Mouse (Mus musculus) kidney, embryonic 16.5 days (tissue): ENCODE measurements around the gene Hddc3. TPM values are rescaled to one million over a fixed set of nuclear protein-coding genes. Genes with fewer than 3 reads are reported as not detected.
"Not testable (repeated sequence)": the region's sequence is repeated elsewhere in the genome, so short reads cannot be mapped to it uniquely, and the experiment has no call there.

Experiments used
- ATAC-seq: fragments of 200-750 bp; cut with Nextera tagmentation; 2 replicates; pipeline ENCODE4 v1.8.0; 2017; ENCODE audit warnings: moderate TSS enrichment; ENCODE audit not compliant: low FRiP score, low TSS enrichment
- H3K27ac ChIP-seq: fragments of 300-500 bp; sonication (generic); 2 replicates; pipeline ENCODE4 v1.5.1; 2014; ENCODE audit warnings: low read length
- H3K27me3 ChIP-seq: fragments of 300-500 bp; sonication (generic); 2 replicates; pipeline ENCODE4 v1.6.1; 2014; ENCODE audit warnings: low read length, control low read depth, mixed read lengths; ENCODE audit not compliant: insufficient read depth
- H3K36me3 ChIP-seq: fragments of 300-500 bp; sonication (generic); 2 replicates; pipeline ENCODE4 v1.6.1; 2014; ENCODE audit warnings: low read length, control low read depth, mixed read lengths; ENCODE audit not compliant: insufficient read depth
- H3K4me1 ChIP-seq: fragments of 300-500 bp; sonication (generic); 2 replicates; pipeline ENCODE4 v1.6.1; 2014; ENCODE audit warnings: low read length, control low read depth, mixed read lengths; ENCODE audit not compliant: insufficient read depth
- H3K4me2 ChIP-seq: fragments of 300-500 bp; sonication (generic); replicated peaks from 2 replicates; pipeline ENCODE4 v1.6.1; 2014; ENCODE audit warnings: low read depth, low read length
- H3K4me3 ChIP-seq: fragments of 300-500 bp; sonication (generic); 2 replicates; pipeline ENCODE4 v1.5.1; 2014; ENCODE audit warnings: mild to moderate bottlenecking, low read length
- H3K9ac ChIP-seq: fragments of 300-500 bp; sonication (generic); replicated peaks from 2 replicates; pipeline ENCODE4 v1.6.1; 2014; ENCODE audit warnings: low read length
- H3K9me3 ChIP-seq: fragments of 300-500 bp; sonication (generic); 2 replicates; pipeline ENCODE4 v1.6.1; 2016; ENCODE audit warnings: low read length, control low read depth
- WGBS: fragments of 180-500 bp; shearing (Covaris S2); extraction: QIAGEN DNeasy Blood & Tissue Kit; methylation state at CpG from one replicate; pipeline ENCODE4 v1.1.7; 2014; 5-methylcytosine and 5-hydroxymethylcytosine counted together
- polyA plus RNA-seq: library from polyadenylated mRNA; unstranded; fragments of >200 nt; fragmentation: Nextera tagmentation; extraction: Ambion mirVana; gene quantifications from 2 replicates; pipeline ENCODE4 v1.2.1, GENCODE M21; 2015

Hddc3 gene
- polyA plus RNA-seq, 1 experiment from 2014 or later = 23.8 TPM

DNA sequence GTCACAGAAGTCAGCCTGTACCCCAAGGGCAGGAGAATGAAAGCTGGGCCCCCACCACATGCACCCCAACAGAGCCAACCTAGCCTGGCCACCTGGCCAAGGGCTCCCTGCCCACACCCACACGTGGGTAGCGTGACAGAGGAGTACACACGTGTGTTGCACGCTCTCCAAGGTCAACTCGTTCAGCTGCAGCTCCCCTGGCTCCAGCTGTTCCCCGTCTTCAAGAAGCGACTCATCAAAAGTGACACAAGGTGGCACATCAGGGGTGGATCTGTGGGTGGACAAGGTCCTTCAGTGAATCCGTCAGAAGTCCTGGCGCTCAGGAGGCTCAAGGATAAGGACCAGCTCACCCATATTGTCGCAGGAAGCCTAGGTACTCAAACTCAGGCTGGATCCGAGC, 40.0 kb downstream of the Hddc3 start:
- 72% methylated on average over 11 of the region's 11 CpGs for WGBS
- Histone ChIP-seq H3K4me2 (no peak overlapping the region), H3K27ac (no peak overlapping the region), H3K36me3 (peaks cover 14% of the 10 kb centered on the region; the same call in 1 of the 2 replicates), H3K4me1 (peaks cover 19% of the 10 kb centered on the region), H3K27me3 (no peaks in the 10 kb centered on the region), H3K4me3 (no peak overlapping the region), H3K9me3 (no peaks in the 10 kb centered on the region), H3K9ac (no peak overlapping the region)
- no peak for ATAC-seq

DNA sequence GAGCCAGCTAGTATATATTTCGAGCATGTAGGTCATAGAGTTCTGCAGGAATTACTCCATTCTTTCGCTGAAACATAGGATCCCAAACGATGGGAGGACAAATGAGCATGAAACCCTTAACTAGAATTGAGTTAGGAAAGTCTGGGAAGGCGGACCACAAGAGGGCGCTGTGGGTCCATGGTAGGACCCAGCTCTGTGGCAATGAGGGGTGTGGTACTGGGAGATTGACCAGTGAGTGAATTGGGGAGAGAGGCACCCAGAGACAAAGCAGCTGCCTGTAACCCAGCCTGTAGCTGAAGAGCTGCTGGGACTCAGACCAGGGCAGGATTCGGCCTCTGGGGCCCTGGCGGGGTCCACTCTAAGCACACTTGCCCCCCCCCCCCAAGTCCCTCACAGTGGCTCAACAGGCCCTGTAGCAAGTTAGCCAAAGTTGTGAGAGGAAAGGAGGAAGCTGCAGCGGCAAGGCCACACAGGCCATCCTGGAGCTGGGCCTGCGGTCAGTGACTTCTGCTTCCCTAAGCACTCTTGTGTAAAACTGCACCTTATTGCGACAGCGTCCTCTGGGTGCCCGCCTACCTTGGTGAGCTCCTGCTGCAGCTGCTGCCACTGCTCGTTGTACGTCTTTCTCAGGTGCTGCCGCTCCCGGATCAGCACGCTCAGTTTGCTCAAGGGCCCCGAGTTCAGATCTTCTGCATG, 43.5 kb downstream of the Hddc3 start:
- peak overlapping the region; percentile 74 for H3K4me2 ChIP-seq
- 42% methylated on average over 18 of the region's 18 CpGs for whole genome bisulfite sequencing
- H3K4me3 ChIP-seq = peak overlapping the region; percentile 52
- peaks cover 24% of the 10 kb centered on the region for H3K36me3 ChIP-seq
- peak; percentile 78 for ATAC-seq
- peak overlapping the region; percentile 80; the same call in 1 of the 2 replicates for H3K9ac ChIP-seq
- peak overlapping the region; percentile 79; the same call in 1 of the 2 replicates for H3K27ac ChIP-seq
- no peaks in the 10 kb centered on the region for H3K27me3 ChIP-seq
- peaks cover 24% of the 10 kb centered on the region for H3K4me1 ChIP-seq
- no peaks in the 10 kb centered on the region for H3K9me3 ChIP-seq

DNA sequence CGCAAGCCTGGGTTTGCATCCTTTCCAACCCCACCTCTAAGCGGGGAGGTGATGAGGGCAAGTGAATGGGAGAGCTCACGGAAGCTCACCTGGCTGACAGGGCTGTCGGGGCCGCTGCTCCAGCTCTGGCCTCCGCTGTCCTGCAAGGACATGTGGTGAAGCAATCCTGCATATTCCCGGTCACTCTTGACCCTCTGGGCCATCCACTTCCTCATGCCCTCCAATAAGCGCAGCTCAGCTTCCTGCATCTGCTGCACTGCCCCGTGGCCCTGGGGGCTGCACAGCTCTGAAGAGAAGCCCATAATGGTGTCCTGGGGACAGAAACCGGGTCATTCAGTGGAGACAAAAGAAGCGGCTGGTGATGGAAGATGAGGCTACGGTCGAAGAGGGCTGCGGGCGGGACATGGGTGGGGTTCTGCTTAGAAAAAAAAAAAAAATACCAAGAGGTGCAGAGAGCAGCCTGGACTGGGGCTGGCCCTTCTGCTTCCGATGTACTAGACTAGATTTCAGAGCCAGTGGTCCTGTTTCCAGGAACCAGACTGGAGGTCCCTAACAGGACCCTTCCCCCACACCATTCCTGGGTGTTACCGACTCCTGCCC, 44.2 kb downstream of the Hddc3 start:
- peak overlapping the region; percentile 80 for H3K9ac ChIP-seq
- no peak; the same call in 1 of the 2 replicates for ATAC-seq
- H3K4me1 ChIP-seq = peaks cover 24% of the 10 kb centered on the region
- H3K36me3 ChIP-seq = peaks cover 31% of the 10 kb centered on the region
- H3K9me3 ChIP-seq = no peaks in the 10 kb centered on the region
- 31% methylated on average over 17 of the region's 17 CpGs for WGBS
- peak overlapping the region; percentile 79 for H3K27ac ChIP-seq
- peak overlapping the region; percentile 74 for H3K4me2 ChIP-seq
- no peaks in the 10 kb centered on the region for H3K27me3 ChIP-seq
- peak overlapping the region; percentile 52 for H3K4me3 ChIP-seq

DNA sequence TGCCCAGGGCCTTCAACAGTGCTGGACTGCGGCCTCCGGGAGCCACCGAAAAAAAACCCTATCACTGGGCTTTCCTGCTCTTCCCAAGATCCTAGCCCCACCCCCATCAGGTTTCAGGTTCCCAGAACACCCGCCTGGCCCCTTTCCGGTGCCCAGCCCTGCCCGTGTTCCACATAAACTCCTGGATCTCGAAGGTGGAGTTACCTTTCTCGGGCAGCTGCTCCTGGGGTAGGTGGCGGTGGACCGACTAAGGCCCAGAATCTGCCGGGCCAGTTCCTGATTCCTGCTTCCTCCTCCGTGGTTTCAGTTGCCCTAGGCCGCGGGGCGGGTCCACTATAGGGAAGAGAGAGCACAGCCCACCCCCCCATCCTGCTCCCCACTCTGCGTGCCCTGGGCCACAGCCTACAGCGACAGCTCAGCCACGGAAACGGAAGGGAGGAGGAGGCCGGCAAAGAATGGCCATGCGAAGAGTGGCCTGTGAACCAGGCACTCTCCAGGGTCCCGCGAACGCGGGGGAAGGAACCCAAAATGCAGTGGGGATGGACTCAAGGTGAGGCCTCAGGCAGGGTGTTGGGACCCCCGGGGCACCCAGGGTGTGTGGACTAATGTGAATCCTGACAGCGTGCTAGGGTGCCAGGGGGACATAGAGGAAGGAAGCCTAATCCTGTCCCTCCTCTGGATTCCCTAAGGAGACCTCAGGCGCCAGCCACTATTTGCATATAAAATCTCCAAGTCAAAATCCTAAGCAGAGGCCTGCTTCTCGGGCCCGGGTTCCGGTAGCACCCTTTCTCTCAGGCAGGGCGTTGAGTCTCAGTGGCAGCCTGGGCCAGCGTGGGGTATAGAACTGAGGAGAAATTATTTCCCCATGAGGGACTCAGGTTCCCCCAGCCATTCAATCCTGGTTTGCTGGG, 45.0 kb downstream of the Hddc3 start, which contains the start of gene Fes:
TSS of gene Fes (minus strand) at position 314 of the 911 bp plus-strand sequence.
- Histone ChIP-seq H3K9ac (peak within 1 kb of the TSS; percentile 80), H3K9me3 (no peaks in the 10 kb centered on the region), H3K36me3 (peaks cover 34% of the 10 kb centered on the region), H3K4me1 (peaks cover 21% of the 10 kb centered on the region), H3K27ac (peak within 1 kb of the TSS; percentile 79), H3K27me3 (no peaks in the 10 kb centered on the region), H3K4me2 (peak within 1 kb of the TSS; percentile 74), H3K4me3 (peak within 1 kb of the TSS; percentile 52)
- 7% methylated on average over 33 of the region's 33 CpGs for WGBS
- peak; percentile 77 for ATAC-seq

GRCm38 (mm10) chr7:80392119-80392518, 49.2 kb downstream of the Hddc3 start:
- no peak overlapping the region for H3K9ac ChIP-seq
- peaks cover 13% of the 10 kb centered on the region for H3K4me1 ChIP-seq
- ATAC-seq = no peak
- no peak overlapping the region for H3K27ac ChIP-seq
- H3K9me3 ChIP-seq = no peaks in the 10 kb centered on the region
- no peaks in the 10 kb centered on the region for H3K27me3 ChIP-seq
- 92% methylated on average over 15 of the region's 15 CpGs for WGBS
- H3K4me2 ChIP-seq = no peak overlapping the region
- peaks cover 62% of the 10 kb centered on the region for H3K36me3 ChIP-seq
- no peak overlapping the region for H3K4me3 ChIP-seq

GRCm38 (mm10) chr7:80394600-80394999, 51.7 kb downstream of the Hddc3 start:
- Histone ChIP-seq H3K9me3 (no peaks in the 10 kb centered on the region), H3K4me1 (peaks cover 1% of the 10 kb centered on the region), H3K27ac (no peak overlapping the region), H3K36me3 (peaks cover 68% of the 10 kb centered on the region), H3K9ac (no peak overlapping the region), H3K4me2 (no peak overlapping the region), H3K4me3 (no peak overlapping the region), H3K27me3 (no peaks in the 10 kb centered on the region)
- 93% methylated on average over 4 of the region's 4 CpGs for WGBS
- ATAC-seq = no peak

- 84% methylated on average over 4 of the region's 4 CpGs for WGBS
- not testable (repeated sequence) for H3K4me2 ChIP-seq, H3K4me3 ChIP-seq, ATAC-seq, H3K9me3 ChIP-seq, H3K9ac ChIP-seq, H3K27ac ChIP-seq, H3K27me3 ChIP-seq
- peaks cover 52% of the 10 kb centered on the region for H3K36me3 ChIP-seq
- peaks cover 19% of the 10 kb centered on the region for H3K4me1 ChIP-seq
Measured at GRCm38 (mm10) chr7:80396427-80396826, 53.5 kb downstream of the Hddc3 start.

- H3K9me3 ChIP-seq = no peaks in the 10 kb centered on the region
- H3K36me3 ChIP-seq = peaks cover 36% of the 10 kb centered on the region
- WGBS = 95% methylated on average over 9 of the region's 9 CpGs
- ATAC-seq = no peak
- peaks cover 23% of the 10 kb centered on the region for H3K4me1 ChIP-seq
- H3K27ac ChIP-seq = no peak overlapping the region
- H3K4me2 ChIP-seq = no peak overlapping the region
- H3K4me3 ChIP-seq = no peak overlapping the region
- no peak overlapping the region for H3K9ac ChIP-seq
- no peaks in the 10 kb centered on the region for H3K27me3 ChIP-seq
Measured at GRCm38 (mm10) chr7:80397986-80398385, 55.1 kb downstream of the Hddc3 start.

- no peak for ATAC-seq
- 85% methylated on average over 9 of the region's 9 CpGs for WGBS
- Histone ChIP-seq H3K4me2 (no peak overlapping the region), H3K9ac (no peak overlapping the region), H3K36me3 (peaks cover 28% of the 10 kb centered on the region), H3K4me3 (no peak overlapping the region), H3K27ac (no peak overlapping the region), H3K4me1 (peaks cover 23% of the 10 kb centered on the region), H3K27me3 (no peaks in the 10 kb centered on the region), H3K9me3 (no peaks in the 10 kb centered on the region)
Measured at GRCm38 (mm10) chr7:80398654-80399444, 55.9 kb downstream of the Hddc3 start.
